Mouse (Mus musculus) heart, postnatal 0 days (tissue): Measurements from ENCODE around the gene Inhba.

Experiments used
- CTCF ChIP-seq: IDR thresholded peaks from 2 replicates; pipeline ENCODE4 v1.5.1; 2016; ENCODE audit warnings: antibody characterized with exemption, control low read depth, low read depth
- EP300 ChIP-seq: IDR thresholded peaks from 2 replicates; pipeline ENCODE4 v1.6.1; 2016; ENCODE audit warnings: antibody characterized with exemption, low read depth

- TF ChIP-seq CTCF (no peak), EP300 (no peak)
These were observed 66.6 kb downstream of the Inhba start for GRCm38 (mm10) chr13:16078216-16078731.
